ENCODE assay signal across 16 mouse cellular contexts in genomic region chr6:76277841-76278240, GRCm38 (mm10).
DNase-seq lines count a peak whose midpoint lies in the region; TF ChIP-seq lines count a peak whose summit lies in the region.
"Had no signal": no experiment of that assay in that cellular context is flagged by ENCODE, and none has a peak within 500 bp of the region (broad histone marks: within the 10 kb centered on the region; RNA-seq: fewer than 3 reads in every experiment).

No protein-coding gene starts in this region.

- no peaks in the 10 kb centered on the region for H3K27me3 ChIP-seq in liver, adult 2 months (ENCODE audit: control insufficient read depth, insufficient read depth, low read length)
- H3K27me3 ChIP-seq: CH12.LX, Patski had no signal

- no peak overlapping the region for H3K4me3 ChIP-seq in liver, adult 2 months (ENCODE audit: insufficient read depth, low read depth, low read length)

- no peak for TF ChIP-seq POLR2A in liver, adult 2 months (IDR thresholded peaks at IDR 0.05; ENCODE audit: extremely low read depth, insufficient read depth, low read length)

- TF ChIP-seq CTCF in liver, adult 2 months (IDR thresholded peaks at IDR 0.05; ENCODE audit: low read depth, low read length), result no peak

- WGBS in liver, adult 2 months, result 76% methylated on average over 3 of the region's 3 CpGs

- no peaks in the 10 kb centered on the region for H3K4me1 ChIP-seq in liver, adult 2 months (ENCODE audit: control insufficient read depth, insufficient read depth, low read length)

- no peaks in the 10 kb centered on the region for H3K36me3 ChIP-seq in liver, adult 2 months (ENCODE audit: control insufficient read depth, insufficient read depth, low read length)
- H3K36me3 ChIP-seq: G1E had no signal

- no peaks in the 10 kb centered on the region for H3K79me2 ChIP-seq in liver, adult 2 months (ENCODE audit: control insufficient read depth, insufficient read depth, low read length)

- H3K9ac ChIP-seq in liver, adult 2 months (ENCODE audit: low read depth, low read length), result no peak overlapping the region

- peak; percentile 93 for DNase-seq in liver, adult 2 months (ENCODE audit: extremely low read depth, low read depth, low spot score)
- DNase-seq in liver, result no peak
- DNase-seq: adrenal gland, adult 2 months; adrenal gland, adult 8-10 months; adrenal gland, postnatal 10 days; adrenal gland, postnatal 14 days; adrenal gland, postnatal 25 days; adrenal gland, postnatal 36 days; B cell, adult 2 months; cerebellum, adult 11 months; cerebellum, adult 11-12 months; cerebellum, adult 18-20 months; cerebellum, adult 2 months had no signal

- H3K27ac ChIP-seq in liver, adult 2 months (replicated peaks; ENCODE audit: insufficient read depth, low read depth, low read length), result no peak overlapping the region
